Mouse (Mus musculus): ENCODE measurements around the gene Mrfap1. TPM values are rescaled to one million over a fixed set of nuclear protein-coding genes. Genes with fewer than 3 reads are reported as not detected.
A peak's percentile ranks its signal among the peaks of the same experiment; 100 is the strongest.
"Not testable (repeated sequence)": the region's sequence is repeated elsewhere in the genome, so short reads cannot be mapped to it uniquely, and the experiment has no call there.

Mrfap1 gene
- polyA plus RNA-seq (2016; fragmentation: Nextera tagmentation; extraction: Ambion mirVana): 485 and 504 TPM in 2 replicates

DNA sequence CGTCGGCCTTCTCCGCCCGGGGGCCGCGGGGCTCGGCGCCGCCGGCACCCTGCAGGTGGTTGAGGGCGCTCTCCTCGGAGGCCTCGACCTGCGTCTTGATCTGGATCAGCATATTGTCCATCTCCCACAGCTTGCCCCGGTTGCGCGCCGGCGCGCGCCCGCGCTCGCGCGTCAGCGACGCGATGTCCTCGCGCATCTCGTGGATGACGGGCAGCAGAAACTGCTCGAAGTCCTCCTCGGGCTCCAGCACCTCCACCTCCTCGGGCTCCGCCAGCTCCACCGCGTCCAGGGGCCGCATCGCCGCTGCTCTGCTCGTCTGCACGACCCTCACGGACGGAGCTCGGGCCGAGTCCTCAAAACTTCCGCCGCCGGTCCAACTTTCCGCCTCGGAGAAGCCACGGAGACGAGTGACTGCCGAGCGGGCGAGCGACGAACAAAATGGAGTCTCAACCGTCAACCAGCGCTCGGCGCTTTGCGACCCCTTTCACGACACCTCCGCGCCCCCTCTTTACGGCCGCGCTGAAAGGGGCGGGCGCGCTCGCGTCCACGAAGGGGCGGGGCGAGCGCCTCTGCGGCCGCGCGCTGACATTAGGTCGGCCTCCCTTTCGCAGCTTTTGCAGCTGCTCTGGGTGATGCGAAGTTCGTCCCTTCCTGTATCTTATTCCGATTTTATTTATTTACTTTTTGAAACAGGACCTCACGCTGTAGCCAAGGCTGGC lies at the start of gene Mrfap1:
Gene Mrfap1, minus strand, starts transcription at position 477 of the 719 bp plus-strand sequence.
- H3K9ac ChIP-seq: peak within 1 kb of the TSS; percentile 82
- under 1% methylated on average over 90 of the region's 90 CpGs for WGBS
- peak; percentile 87 for ATAC-seq (ENCODE audit: low FRiP score)
- H3K9me3 ChIP-seq, H3K27me3 ChIP-seq: not testable (repeated sequence)
- H3K4me2 ChIP-seq: peak within 1 kb of the TSS; percentile 55
- H3K36me3 ChIP-seq (replicated peaks): peaks cover 18% of the 10 kb centered on the region
- H3K27ac ChIP-seq: peak within 1 kb of the TSS; percentile 95
- peak within 1 kb of the TSS; percentile 74 for H3K4me3 ChIP-seq (replicated peaks)
- peaks cover 11% of the 10 kb centered on the region; the same call in 1 of the 2 replicates for H3K4me1 ChIP-seq

DNA sequence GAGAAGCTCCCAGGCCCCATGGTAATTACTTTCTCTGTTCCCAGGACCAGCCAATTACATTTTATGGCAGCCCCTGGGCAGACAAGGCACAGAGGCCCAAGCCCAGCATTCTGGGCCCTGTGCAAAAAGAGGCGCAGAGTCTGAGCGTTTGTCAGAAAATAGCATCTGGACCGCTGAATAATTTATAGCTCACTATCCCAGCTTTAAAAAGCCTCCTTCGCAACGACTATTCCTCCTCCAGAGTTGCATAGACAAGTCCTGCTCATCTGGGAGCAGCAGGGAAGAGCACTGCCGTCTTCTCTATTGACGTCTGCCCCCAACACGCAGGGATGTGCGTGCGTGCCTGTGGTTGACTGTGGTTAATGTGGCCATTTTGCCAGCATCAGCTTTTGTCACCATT lies 47.9 kb upstream of the Mrfap1 start:
- H3K27me3 ChIP-seq: 0 out of 2 replicates have a peak, but pooled peaks cover 5% of the 10 kb centered on the region
- WGBS: 88% methylated on average over 10 of the region's 10 CpGs

DNA sequence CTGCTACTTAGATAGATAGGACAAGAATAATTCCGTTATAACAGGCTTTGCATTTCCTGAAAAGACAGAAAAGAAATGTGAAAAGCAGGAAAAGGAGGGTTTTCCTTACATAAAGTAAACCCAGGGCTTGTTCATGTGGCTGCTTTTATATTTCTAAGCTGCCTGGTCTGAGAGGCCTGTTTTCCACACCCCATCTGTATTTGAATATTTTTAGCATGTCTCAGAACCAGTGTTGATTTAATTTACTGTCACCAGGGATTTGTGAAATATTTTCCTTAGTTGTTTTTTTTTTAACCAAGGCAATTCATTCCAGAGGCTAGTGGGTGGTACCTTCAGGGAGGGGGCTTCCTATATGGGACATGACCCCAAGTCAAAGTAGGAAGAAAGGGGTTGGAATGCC lies 45.1 kb upstream of the Mrfap1 start:
- Histone ChIP-seq H3K36me3 (replicated peaks) (no peaks in the 10 kb centered on the region), H3K27ac (no peak overlapping the region), H3K4me2 (no peak overlapping the region), H3K9me3 (no peaks in the 10 kb centered on the region), H3K27me3 (no peaks in the 10 kb centered on the region), H3K4me1 (no peaks in the 10 kb centered on the region), H3K9ac (no peak overlapping the region), H3K4me3 (replicated peaks) (no peak overlapping the region)
- no peak for ATAC-seq (ENCODE audit: low FRiP score)
- 80% methylated on average over 1 of the region's 1 CpGs for WGBS

More for the DNA sequence above, 47.9 kb upstream of the Mrfap1 start:
- H3K4me2 ChIP-seq: no peak overlapping the region
- no peak for ATAC-seq (ENCODE audit: low FRiP score)
- no peaks in the 10 kb centered on the region for H3K4me1 ChIP-seq
- no peak overlapping the region for H3K9ac ChIP-seq
- H3K9me3 ChIP-seq: no peaks in the 10 kb centered on the region
- H3K36me3 ChIP-seq (replicated peaks): no peaks in the 10 kb centered on the region
- no peak overlapping the region for H3K4me3 ChIP-seq (replicated peaks)
- H3K27ac ChIP-seq: no peak overlapping the region

DNA sequence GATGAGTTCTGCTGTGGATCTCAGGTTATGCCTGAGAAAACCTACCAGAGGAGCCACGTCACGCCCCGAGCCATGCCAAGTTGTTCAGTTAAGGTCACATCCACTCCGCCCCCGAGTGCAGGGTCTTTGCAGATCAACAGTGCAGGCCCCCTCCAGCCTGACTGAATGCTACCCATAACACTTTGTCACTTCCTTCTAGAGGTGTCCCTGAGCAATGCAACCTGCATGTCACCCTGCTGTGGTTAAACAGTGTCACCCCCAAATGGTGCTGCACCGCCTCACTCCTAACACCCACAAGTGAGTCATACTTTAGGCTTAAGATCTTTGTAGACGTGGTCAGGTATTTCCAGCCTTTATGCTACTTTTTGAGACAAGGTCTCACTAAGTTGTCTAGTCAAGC lies 43.5 kb upstream of the Mrfap1 start:
- Histone ChIP-seq H3K4me1 (no peaks in the 10 kb centered on the region), H3K36me3 (replicated peaks) (no peaks in the 10 kb centered on the region), H3K9ac (no peak overlapping the region), H3K4me2 (no peak overlapping the region), H3K27ac (no peak overlapping the region), H3K4me3 (replicated peaks) (no peak overlapping the region), H3K27me3 (no peaks in the 10 kb centered on the region), H3K9me3 (no peaks in the 10 kb centered on the region)
- WGBS: 86% methylated on average over 7 of the region's 7 CpGs
- no peak for ATAC-seq (ENCODE audit: low FRiP score)

DNA sequence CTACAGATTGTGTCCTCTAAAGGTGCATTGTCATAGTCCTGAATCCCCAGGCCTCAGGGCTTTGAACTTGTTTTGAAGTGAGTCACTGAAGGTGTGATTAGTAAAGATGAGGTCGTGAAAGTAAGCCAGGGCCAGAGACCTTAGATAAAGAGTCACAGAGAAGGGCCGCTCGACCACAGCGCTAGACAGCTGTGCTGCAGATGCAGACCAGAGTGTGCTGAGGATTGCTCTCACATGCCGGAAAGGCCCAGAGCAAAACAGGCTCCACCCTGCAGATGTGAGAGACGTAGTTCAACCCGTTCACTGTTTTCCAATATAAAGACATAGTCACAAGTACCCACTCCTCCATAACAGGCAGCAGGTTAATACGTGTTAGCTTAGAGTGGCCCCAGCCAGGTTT lies 43.0 kb upstream of the Mrfap1 start:
- Histone ChIP-seq H3K27me3 (no peaks in the 10 kb centered on the region), H3K4me1 (no peaks in the 10 kb centered on the region), H3K4me3 (replicated peaks) (no peak overlapping the region), H3K27ac (no peak overlapping the region), H3K36me3 (replicated peaks) (no peaks in the 10 kb centered on the region), H3K9me3 (no peaks in the 10 kb centered on the region), H3K9ac (no peak overlapping the region), H3K4me2 (no peak overlapping the region)
- ATAC-seq (ENCODE audit: low FRiP score): no peak
- 76% methylated on average over 8 of the region's 8 CpGs for WGBS

DNA sequence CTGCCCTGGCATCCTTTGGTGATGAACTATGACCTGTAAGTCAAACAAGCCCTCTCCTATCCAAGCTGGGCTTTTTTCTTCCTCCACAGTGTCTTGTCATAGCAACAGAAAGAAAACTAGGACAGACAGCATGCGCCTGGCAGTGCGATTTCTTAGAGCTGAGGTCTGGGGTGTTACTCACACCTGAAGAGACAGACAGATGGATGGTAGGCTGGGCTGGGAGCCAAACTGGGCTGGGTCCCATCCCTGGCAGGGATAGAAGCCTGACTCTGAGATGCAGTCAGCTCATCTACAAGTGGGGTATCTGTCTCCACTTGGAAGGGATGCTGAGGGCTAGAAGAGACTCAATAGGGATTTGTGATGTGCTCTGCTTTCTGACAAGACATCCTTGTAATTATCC lies 42.5 kb upstream of the Mrfap1 start:
- Histone ChIP-seq H3K4me3 (replicated peaks) (no peak overlapping the region), H3K36me3 (replicated peaks) (no peaks in the 10 kb centered on the region), H3K27ac (no peak overlapping the region), H3K9me3 (no peaks in the 10 kb centered on the region), H3K27me3 (no peaks in the 10 kb centered on the region), H3K4me1 (no peaks in the 10 kb centered on the region), H3K9ac (no peak overlapping the region), H3K4me2 (no peak overlapping the region)
- ATAC-seq (ENCODE audit: low FRiP score): no peak
- WGBS: 90% methylated on average over 2 of the region's 2 CpGs

DNA sequence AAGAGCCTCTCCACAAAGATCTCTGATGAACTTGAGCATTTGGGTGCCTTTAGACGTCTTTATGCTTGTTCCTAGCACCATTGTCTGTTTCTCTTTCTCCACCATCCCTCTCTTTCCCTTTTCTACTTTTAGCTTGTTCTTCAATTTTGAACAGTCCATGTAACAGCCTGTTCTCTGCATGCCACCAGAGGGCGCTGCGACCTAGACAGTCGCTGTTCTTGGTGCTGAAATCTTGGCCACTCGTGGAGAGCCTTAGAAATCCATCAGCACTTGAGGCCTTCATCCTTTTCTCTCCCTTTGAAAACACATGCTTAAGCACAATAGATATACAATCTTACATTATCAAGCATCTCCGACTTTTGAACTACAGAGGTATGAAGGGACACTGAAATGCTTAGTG lies 39.4 kb upstream of the Mrfap1 start:
- Histone ChIP-seq H3K27me3 (no peaks in the 10 kb centered on the region), H3K4me3 (replicated peaks) (no peak overlapping the region), H3K4me2 (no peak overlapping the region), H3K9me3 (no peaks in the 10 kb centered on the region), H3K4me1 (peaks cover 4% of the 10 kb centered on the region; the same call in 1 of the 2 replicates), H3K36me3 (replicated peaks) (no peaks in the 10 kb centered on the region), H3K27ac (no peak overlapping the region), H3K9ac (no peak overlapping the region)
- WGBS: 3% methylated on average over 6 of the region's 6 CpGs
- no peak for ATAC-seq (ENCODE audit: low FRiP score)

DNA sequence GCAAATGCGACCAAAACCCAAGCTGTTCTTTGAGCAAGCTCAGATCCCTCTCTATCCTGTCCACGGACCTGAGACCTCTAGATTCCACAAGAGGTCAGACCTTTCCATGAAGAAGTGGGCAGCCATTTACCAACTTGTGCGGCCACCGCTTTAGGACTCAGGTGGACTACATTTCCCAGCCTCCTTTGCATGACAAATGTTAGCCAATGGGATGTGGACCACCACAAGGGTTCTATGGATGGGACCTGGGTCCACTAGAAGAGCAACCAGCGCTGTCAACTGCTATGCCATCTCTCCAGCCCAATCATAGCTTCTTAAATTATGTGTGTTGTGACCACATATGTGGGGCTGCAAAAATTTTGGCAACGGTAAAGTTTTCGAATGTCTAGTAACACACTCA lies 34.7 kb upstream of the Mrfap1 start:
- ATAC-seq (ENCODE audit: low FRiP score): no peak
- 68% methylated on average over 7 of the region's 7 CpGs for WGBS
- no peak overlapping the region for H3K27ac ChIP-seq

DNA sequence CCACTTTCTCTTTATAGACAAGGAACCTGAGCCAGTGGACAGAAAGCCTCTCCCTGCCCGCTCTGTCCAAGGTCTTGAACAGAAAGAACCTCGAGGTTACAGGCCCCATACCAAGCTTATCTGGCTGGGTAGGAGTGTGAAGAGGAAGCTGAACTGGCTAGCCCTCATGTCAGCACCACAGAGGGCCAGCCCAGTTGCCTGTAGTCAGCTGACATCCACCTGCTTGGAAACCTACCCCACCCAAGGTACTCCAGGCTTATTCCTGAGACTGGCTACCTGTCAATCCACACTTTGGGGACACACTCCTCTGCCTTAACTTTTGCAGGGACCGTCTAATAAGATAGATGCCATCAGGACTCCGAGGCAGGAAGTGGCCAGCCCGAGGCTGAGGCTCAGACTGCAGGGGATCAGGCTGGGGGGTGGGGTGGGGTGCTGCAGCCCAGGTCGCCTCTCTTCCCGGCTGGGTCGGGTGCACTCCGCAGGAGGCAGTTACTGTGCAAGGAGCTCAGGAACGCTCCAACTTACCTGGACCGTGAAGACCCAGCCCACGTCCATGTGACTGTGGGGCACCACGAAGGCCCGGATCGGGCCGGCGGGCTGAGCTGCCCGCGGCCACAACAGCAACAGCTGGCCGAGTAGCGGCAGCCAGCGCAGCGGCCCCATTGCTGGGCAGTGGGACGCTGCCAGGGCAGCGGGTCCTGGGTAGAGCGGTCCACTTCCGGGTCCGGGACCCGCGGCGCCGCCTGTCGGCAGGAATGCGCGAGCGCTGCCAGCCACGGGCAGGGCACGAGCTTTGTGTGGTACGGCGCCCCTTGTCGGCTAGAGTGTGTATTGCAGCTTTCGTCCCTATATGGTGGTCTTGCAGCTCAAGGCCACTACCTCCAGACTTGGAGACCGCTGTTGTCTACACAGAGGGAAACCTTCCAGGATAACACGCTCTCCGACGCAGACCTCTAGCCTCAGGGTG lies 33.6 kb upstream of the Mrfap1 start, which contains the start of gene Man2b2:
Gene Man2b2, minus strand, starts transcription at position 741 of the 967 bp plus-strand sequence.
- no peaks in the 10 kb centered on the region for H3K27me3 ChIP-seq
- WGBS: 3% methylated on average over 45 of the region's 46 CpGs
- peak within 1 kb of the TSS; percentile 71 for H3K4me2 ChIP-seq
- no peaks in the 10 kb centered on the region for H3K9me3 ChIP-seq
- peak within 1 kb of the TSS; percentile 55 for H3K4me3 ChIP-seq (replicated peaks)
- no peak within 1 kb of the TSS for H3K27ac ChIP-seq
- peak within 1 kb of the TSS; percentile 61 for H3K9ac ChIP-seq
- ATAC-seq (ENCODE audit: low FRiP score): peak; percentile 91
- H3K36me3 ChIP-seq (replicated peaks): peaks cover 3% of the 10 kb centered on the region; the same call in 1 of the 2 replicates
- H3K4me1 ChIP-seq: peaks cover 14% of the 10 kb centered on the region

More for the DNA sequence above, 34.7 kb upstream of the Mrfap1 start:
- Histone ChIP-seq H3K27me3 (no peaks in the 10 kb centered on the region), H3K4me3 (replicated peaks) (no peak overlapping the region), H3K36me3 (replicated peaks) (peaks cover 3% of the 10 kb centered on the region; the same call in 1 of the 2 replicates), H3K9me3 (no peaks in the 10 kb centered on the region), H3K9ac (no peak overlapping the region), H3K4me1 (peaks cover 14% of the 10 kb centered on the region), H3K4me2 (peak overlapping the region; percentile 71; the same call in 1 of the 2 replicates)

DNA sequence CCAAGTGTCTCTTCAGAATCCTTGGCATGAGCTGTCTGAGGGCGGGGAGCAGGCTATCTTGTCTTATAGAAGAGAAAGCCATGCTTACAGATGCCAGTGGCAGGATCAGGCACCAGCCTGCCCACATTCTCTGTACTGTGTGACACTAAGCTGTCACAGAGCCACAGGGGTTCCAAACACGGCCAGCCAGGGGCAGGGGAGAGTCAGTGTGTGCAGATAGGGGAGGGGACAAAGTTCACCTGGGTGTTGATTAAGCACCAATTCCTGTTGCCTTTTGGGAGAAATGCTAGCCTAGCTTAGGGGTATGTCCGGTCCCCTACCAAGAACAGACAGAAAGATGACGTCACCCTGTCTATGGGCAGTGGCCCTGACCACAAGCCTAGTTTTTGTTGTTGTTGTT lies 32.5 kb upstream of the Mrfap1 start:
- Histone ChIP-seq H3K9me3 (no peaks in the 10 kb centered on the region), H3K4me1 (peaks cover 14% of the 10 kb centered on the region), H3K27ac (no peak overlapping the region), H3K9ac (no peak overlapping the region), H3K36me3 (replicated peaks) (peaks cover 8% of the 10 kb centered on the region; the same call in 1 of the 2 replicates), H3K4me2 (no peak overlapping the region), H3K4me3 (replicated peaks) (no peak overlapping the region), H3K27me3 (no peaks in the 10 kb centered on the region)
- ATAC-seq (ENCODE audit: low FRiP score): no peak
- WGBS: 82% methylated on average over 4 of the region's 4 CpGs

DNA sequence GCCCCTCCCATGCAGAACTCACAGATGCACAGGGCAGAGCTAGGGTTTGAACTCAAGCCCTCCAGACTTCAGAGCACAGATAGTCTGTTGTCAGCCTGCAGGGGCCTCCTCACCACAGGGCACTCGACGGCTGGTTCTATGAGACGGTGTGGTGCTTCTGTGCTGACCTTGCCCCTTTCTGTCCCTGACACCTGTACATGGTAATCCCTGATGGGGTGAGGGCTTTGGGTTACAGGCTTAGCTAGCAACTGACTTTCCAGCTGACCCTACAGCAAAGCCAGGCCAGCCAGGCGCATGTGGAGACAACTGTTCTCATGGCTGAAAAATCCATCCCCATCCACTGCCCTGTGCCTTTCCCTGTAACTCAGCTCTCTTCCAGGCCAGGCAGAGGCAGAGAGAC lies 26.3 kb upstream of the Mrfap1 start:
- no peaks in the 10 kb centered on the region for H3K4me1 ChIP-seq
- H3K27me3 ChIP-seq: no peaks in the 10 kb centered on the region
- WGBS: 87% methylated on average over 4 of the region's 4 CpGs
- no peaks in the 10 kb centered on the region for H3K9me3 ChIP-seq
- H3K4me2 ChIP-seq: no peak overlapping the region
- no peak overlapping the region for H3K9ac ChIP-seq
- no peak overlapping the region for H3K4me3 ChIP-seq (replicated peaks)
- peaks cover 20% of the 10 kb centered on the region for H3K36me3 ChIP-seq (replicated peaks)
- no peak for ATAC-seq (ENCODE audit: low FRiP score)
- H3K27ac ChIP-seq: no peak overlapping the region

DNA sequence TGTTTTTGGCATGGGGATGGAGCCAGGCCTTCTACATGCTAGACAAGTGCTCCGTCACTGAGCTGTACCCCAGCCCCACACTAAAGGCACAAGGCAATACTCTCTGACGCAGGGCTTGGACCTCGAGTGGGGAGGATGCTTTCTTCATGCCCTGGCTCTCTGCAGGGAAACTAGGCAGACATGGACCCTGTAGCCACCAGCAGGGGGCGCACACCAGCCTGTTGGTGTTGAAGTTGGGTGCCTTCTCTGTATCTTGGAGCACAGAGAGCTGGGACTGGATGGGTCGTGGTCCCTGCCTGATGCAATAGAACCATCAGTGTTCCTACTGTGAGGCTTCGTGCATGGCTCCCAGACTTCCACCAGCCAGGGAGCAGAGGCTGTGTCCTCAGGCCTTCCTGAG lies 23.6 kb upstream of the Mrfap1 start:
- no peaks in the 10 kb centered on the region for H3K27me3 ChIP-seq
- no peaks in the 10 kb centered on the region for H3K4me1 ChIP-seq
- H3K27ac ChIP-seq: no peak overlapping the region
- H3K36me3 ChIP-seq (replicated peaks): peaks cover 17% of the 10 kb centered on the region
- H3K9ac ChIP-seq: no peak overlapping the region
- no peak for ATAC-seq (ENCODE audit: low FRiP score)
- no peaks in the 10 kb centered on the region for H3K9me3 ChIP-seq
- H3K4me2 ChIP-seq: no peak overlapping the region
- 42% methylated on average over 6 of the region's 6 CpGs for WGBS
- no peak overlapping the region for H3K4me3 ChIP-seq (replicated peaks)
